Mouse (Mus musculus): Measurements from ENCODE around the gene Lhfpl1. TPM values are rescaled to one million over a fixed set of nuclear protein-coding genes. Genes with fewer than 3 reads are reported as not detected.

The Lhfpl1 gene
- polyA plus RNA-seq, 1 experiment from 2014 or later, result 0.09 TPM

Other genes with a start within 250 kb of the Lhfpl1 start
- 11.1 and 13.2 TPM in 2 replicates for gene Amot, start 156.1 kb upstream of the Lhfpl1 start, polyA plus RNA-seq (2015; fragmentation: Nextera tagmentation; extraction: Ambion mirVana)